Mouse (Mus musculus) testis, adult 2 months (tissue): ENCODE data around the gene Ccl27b.
"Not testable (repeated sequence)": the region's sequence is repeated elsewhere in the genome, so short reads cannot be mapped to it uniquely, and the experiment has no call there.

Source experiments
- CTCF ChIP-seq: fragments of 200-500 bp; IDR thresholded peaks from 2 replicates; pipeline ENCODE4 v1.5.1; 2012; ENCODE audit warnings: low read depth, mild to moderate bottlenecking, inconsistent platforms, low read length, moderate library complexity; ENCODE audit not compliant: control insufficient read depth, insufficient read depth, insufficient replicate concordance
- POLR2A ChIP-seq: fragments of 200-500 bp; IDR thresholded peaks from 2 replicates; pipeline ENCODE4 v1.6.1; 2012; ENCODE audit warnings: low read depth, mild to moderate bottlenecking, inconsistent platforms, low read length, moderate library complexity; ENCODE audit not compliant: control insufficient read depth

- not testable (repeated sequence) for TF ChIP-seq CTCF, POLR2A
Measured at GRCm38 (mm10) chr4:42611895-42612294, 43.2 kb upstream of the Ccl27b start, which contains the start of gene Gm10591.
